Mouse (Mus musculus) myocyte (in vitro differentiated cells): ENCODE measurements around the gene Slc7a6. TPM values are rescaled to one million over a fixed set of nuclear protein-coding genes. Genes with fewer than 3 reads are reported as not detected.

Experiments
- H3K27me3 ChIP-seq: one replicate; pipeline ENCODE4 v1.6.1; 2011; ENCODE audit not compliant: control insufficient read depth, insufficient read depth, insufficient read length
- H3K36me3 ChIP-seq: one replicate; pipeline ENCODE4 v1.6.1; 2011; ENCODE audit not compliant: control insufficient read depth, insufficient read depth
- H3K4me2 ChIP-seq: one replicate; pipeline ENCODE4 v1.6.1; 2011; ENCODE audit warnings: low read depth, control low read depth
- H3K4me3 ChIP-seq: one replicate; pipeline ENCODE4 v1.5.1; 2011; ENCODE audit warnings: mild to moderate bottlenecking, control low read depth, moderate library complexity
- H3K79me2 ChIP-seq: one replicate; pipeline ENCODE4 v1.6.1; 2011; ENCODE audit not compliant: control insufficient read depth, insufficient read depth
- H3ac ChIP-seq: one replicate; pipeline ENCODE4 v1.6.1; 2011; ENCODE audit not compliant: control insufficient read depth, insufficient read length
- CEBPB ChIP-seq: IDR thresholded peaks from 2 replicates; pipeline ENCODE4 v1.6.1; 2011; ENCODE audit warnings: mild to moderate bottlenecking, moderate library complexity; ENCODE audit not compliant: poor library complexity, insufficient read depth, severe bottlenecking
- E2F4 ChIP-seq: IDR thresholded peaks from one replicate; pipeline ENCODE4 v1.6.1; 2011; ENCODE audit warnings: mild to moderate bottlenecking, control low read depth, moderate library complexity; ENCODE audit not compliant: insufficient read depth
- MAX ChIP-seq: IDR thresholded peaks from one replicate; pipeline ENCODE4 v1.6.1; 2011; ENCODE audit warnings: low read depth, mild to moderate bottlenecking, control low read depth
- MYOD1 ChIP-seq, 3 experiments: IDR thresholded peaks; one replicate each; pipeline ENCODE4 v1.6.1; 2011; ENCODE audit warnings: control low read depth in 2 of 3, low read depth in 2 of 3, mild to moderate bottlenecking in 2 of 3, moderate library complexity in 1 of 3; ENCODE audit not compliant: insufficient read length in 2 of 3, control insufficient read depth in 1 of 3
- MYOG ChIP-seq, 3 experiments: IDR thresholded peaks; one replicate each; pipeline ENCODE4 v1.6.1; 2011; ENCODE audit warnings: control low read depth in 2 of 3, low read depth in 2 of 3, mild to moderate bottlenecking in 2 of 3; ENCODE audit not compliant: insufficient read length in 2 of 3, control insufficient read depth in 1 of 3, insufficient read depth in 1 of 3
- POLR2A ChIP-seq: IDR thresholded peaks from one replicate; pipeline ENCODE4 v1.6.1; 2011; ENCODE audit warnings: low read depth, mild to moderate bottlenecking, control low read depth, moderate library complexity; ENCODE audit not compliant: insufficient read length
- POLR2AphosphoS2 ChIP-seq: IDR thresholded peaks from one replicate; pipeline ENCODE4 v1.6.1; 2011; ENCODE audit warnings: low read depth, control low read depth; ENCODE audit not compliant: insufficient read length
- REST ChIP-seq: IDR thresholded peaks from one replicate; pipeline ENCODE4 v1.6.1; 2011; ENCODE audit warnings: mild to moderate bottlenecking, control low read depth, moderate library complexity; ENCODE audit not compliant: insufficient read depth, insufficient read length
- SRF ChIP-seq: IDR thresholded peaks from one replicate; pipeline ENCODE4 v1.6.1; 2011; ENCODE audit warnings: low read depth; ENCODE audit not compliant: control insufficient read depth, insufficient read length
- TCF12 ChIP-seq: IDR thresholded peaks from one replicate; pipeline ENCODE4 v1.6.1; 2011; ENCODE audit warnings: mild to moderate bottlenecking, control low read depth; ENCODE audit not compliant: poor library complexity, insufficient read depth, severe bottlenecking
- TCF3 ChIP-seq: IDR thresholded peaks from one replicate; pipeline ENCODE4 v1.6.1; 2011; ENCODE audit warnings: low read depth, control low read depth; ENCODE audit not compliant: insufficient read length
- USF1 ChIP-seq: IDR thresholded peaks from one replicate; pipeline ENCODE4 v1.6.1; 2011; ENCODE audit warnings: low read depth, mild to moderate bottlenecking, control low read depth, moderate library complexity
- polyA plus RNA-seq: library from polyadenylated mRNA; unstranded; fragments of >200 nt; fragmentation: generic; extraction: Trizol; gene quantifications from one replicate; pipeline ENCODE4 v1.2.1, GENCODE M21; 2012; ENCODE audit warnings: missing spikeins

The Slc7a6 gene
- polyA plus RNA-seq, 1 experiment: 12.8 TPM

DNA sequence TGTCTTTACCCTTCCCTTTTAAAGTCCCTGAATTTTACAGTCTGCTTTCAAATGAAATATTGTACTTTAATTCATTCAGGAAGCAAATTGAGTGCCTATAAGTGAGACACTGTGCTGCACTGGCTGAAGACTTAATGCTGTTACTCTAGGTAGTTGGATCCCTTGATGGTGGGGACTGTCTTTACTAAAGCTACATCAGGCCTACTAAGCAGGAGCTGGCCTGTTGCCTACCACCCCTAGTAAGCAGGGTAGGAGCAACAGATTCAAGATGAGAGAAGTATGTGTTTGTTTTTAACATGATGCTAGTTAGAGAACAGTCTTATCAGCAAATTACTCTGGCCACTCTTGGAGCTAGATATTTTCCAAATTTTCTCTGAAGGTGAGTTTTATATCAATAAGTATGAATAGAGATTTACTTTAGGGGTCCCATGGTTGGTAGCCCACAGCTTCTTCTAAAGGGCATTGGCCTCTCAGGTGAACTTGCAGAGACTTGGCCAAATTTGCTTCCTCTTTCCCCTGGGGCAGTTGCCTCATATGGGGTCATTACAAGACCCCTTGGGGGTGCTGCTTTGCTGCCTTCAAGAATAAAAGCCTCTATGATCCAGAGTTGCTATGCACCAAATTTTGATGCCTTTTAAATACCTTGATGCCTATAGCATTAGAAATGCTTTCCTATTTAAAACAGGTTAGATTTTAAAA lies 39.3 kb upstream of the Slc7a6 start:
- Histone ChIP-seq H3K36me3 (peaks cover 37% of the 10 kb centered on the region), H3K4me2 (no peak overlapping the region), H3K27me3 (no peaks in the 10 kb centered on the region), H3K79me2 (no peaks in the 10 kb centered on the region), H3K4me3 (no peak overlapping the region), H3ac (no peak overlapping the region)
- TF ChIP-seq MYOG (IDR thresholded peaks at IDR 0.05; ENCODE audit: control insufficient read depth in 1 of 3, insufficient read depth in 1 of 3, insufficient read length in 2 of 3, low read depth in 2 of 3) (no peak), TCF3 (no peak), SRF (no peak), TCF12 (no peak), REST (no peak), USF1 (no peak), MYOD1 (IDR thresholded peaks at IDR 0.05; ENCODE audit: control insufficient read depth in 1 of 3, insufficient read length in 2 of 3, low read depth in 2 of 3) (no peak), E2F4 (no peak), POLR2A (no peak), CEBPB (no peak), POLR2AphosphoS2 (no peak), MAX (no peak)

DNA sequence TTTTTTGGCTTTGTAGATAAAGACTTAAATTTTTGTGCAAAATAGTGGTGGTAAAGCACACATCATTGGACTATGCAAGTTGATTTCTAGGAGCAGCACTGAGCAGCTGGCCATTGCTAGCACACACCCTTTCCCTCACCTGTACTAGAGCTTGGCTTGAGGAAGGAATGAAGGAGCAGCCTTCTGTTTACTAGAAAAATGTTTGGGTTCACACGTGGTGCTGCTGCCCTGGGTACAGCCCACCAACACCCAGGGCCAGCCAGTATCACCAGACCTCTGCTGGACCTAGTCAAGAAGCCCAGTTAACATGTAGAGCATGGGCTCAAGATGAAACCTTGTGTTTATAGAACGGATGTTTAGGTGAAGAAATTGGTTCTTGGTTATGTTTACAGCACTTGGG lies 38.7 kb upstream of the Slc7a6 start:
- H3K36me3 ChIP-seq: peaks cover 37% of the 10 kb centered on the region
- H3K4me2 ChIP-seq: no peak overlapping the region
- H3K79me2 ChIP-seq: no peaks in the 10 kb centered on the region
- TF ChIP-seq MYOD1 (IDR thresholded peaks at IDR 0.05; ENCODE audit: control insufficient read depth in 1 of 3, insufficient read length in 2 of 3, low read depth in 2 of 3) (no peak), USF1 (no peak), TCF12 (no peak), TCF3 (no peak), REST (no peak), MAX (no peak)
- H3K4me3 ChIP-seq: no peak overlapping the region
- no peaks in the 10 kb centered on the region for H3K27me3 ChIP-seq
- no peak overlapping the region for H3ac ChIP-seq

DNA sequence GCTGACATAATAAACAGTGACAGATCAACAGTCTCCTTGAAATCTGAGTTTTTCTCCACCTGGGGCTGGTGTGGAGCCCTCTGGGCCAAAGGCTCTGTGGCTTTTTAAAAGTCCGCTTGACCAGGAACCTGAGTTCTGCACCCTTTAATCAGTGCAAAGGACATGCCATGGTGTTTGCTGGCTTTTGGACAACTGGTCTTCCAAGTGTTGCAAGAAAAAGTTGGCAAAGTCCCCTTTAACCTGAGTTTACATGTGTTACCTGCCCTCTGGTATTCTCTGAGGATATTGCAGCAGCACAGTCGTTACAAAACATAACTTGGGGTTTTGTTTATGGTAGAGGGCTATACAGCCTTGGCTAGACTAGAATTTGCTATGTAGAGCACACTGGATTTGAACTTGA lies 38.2 kb upstream of the Slc7a6 start:
- peaks cover 37% of the 10 kb centered on the region for H3K36me3 ChIP-seq
- H3ac ChIP-seq: no peak overlapping the region
- no peak overlapping the region for H3K4me3 ChIP-seq
- no peaks in the 10 kb centered on the region for H3K27me3 ChIP-seq
- H3K79me2 ChIP-seq: no peaks in the 10 kb centered on the region
- TF ChIP-seq REST (no peak), CEBPB (no peak), MYOD1 (IDR thresholded peaks at IDR 0.05; ENCODE audit: control insufficient read depth in 1 of 3, insufficient read length in 2 of 3, low read depth in 2 of 3) (no peak), E2F4 (no peak), MAX (no peak), USF1 (no peak), POLR2A (no peak), MYOG (IDR thresholded peaks at IDR 0.05; ENCODE audit: control insufficient read depth in 1 of 3, insufficient read depth in 1 of 3, insufficient read length in 2 of 3, low read depth in 2 of 3) (no peak), TCF12 (no peak), POLR2AphosphoS2 (no peak), SRF (no peak), TCF3 (no peak)
- no peak overlapping the region for H3K4me2 ChIP-seq

DNA sequence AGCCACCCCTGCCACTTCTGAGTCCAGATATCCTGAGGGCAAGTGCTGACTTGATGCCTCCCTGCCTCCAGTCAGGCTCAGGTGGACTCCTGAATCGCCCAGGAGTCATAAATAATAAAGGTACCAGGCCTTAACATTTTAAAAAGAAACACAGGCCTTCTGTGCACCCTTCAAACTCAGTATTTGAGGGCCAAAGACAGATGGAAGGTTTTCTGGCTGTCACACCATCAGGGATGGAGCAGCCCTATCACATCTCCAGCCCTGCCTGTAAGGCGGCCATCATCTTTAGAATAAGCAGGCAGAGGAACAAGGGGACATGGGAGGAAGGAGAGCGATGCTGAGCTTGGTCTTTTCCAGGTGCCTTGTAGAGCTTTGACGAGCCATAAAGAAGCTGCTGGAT lies 37.6 kb upstream of the Slc7a6 start:
- TF ChIP-seq USF1: no peak
- no peak for TF ChIP-seq POLR2A
- TF ChIP-seq TCF3: no peak
- TF ChIP-seq MYOG (IDR thresholded peaks at IDR 0.05; ENCODE audit: control insufficient read depth in 1 of 3, insufficient read depth in 1 of 3, insufficient read length in 2 of 3, low read depth in 2 of 3): no peak
- no peak for TF ChIP-seq REST
- no peak for TF ChIP-seq MAX
- TF ChIP-seq E2F4: no peak
- no peak for TF ChIP-seq CEBPB
- no peak for TF ChIP-seq MYOD1 (IDR thresholded peaks at IDR 0.05; ENCODE audit: control insufficient read depth in 1 of 3, insufficient read length in 2 of 3, low read depth in 2 of 3)
- TF ChIP-seq POLR2AphosphoS2: no peak
- no peak for TF ChIP-seq SRF
- no peak for TF ChIP-seq TCF12
- Histone ChIP-seq H3ac (no peak overlapping the region), H3K79me2 (no peaks in the 10 kb centered on the region), H3K36me3 (peaks cover 37% of the 10 kb centered on the region), H3K4me3 (no peak overlapping the region), H3K27me3 (no peaks in the 10 kb centered on the region), H3K4me2 (no peak overlapping the region)

DNA sequence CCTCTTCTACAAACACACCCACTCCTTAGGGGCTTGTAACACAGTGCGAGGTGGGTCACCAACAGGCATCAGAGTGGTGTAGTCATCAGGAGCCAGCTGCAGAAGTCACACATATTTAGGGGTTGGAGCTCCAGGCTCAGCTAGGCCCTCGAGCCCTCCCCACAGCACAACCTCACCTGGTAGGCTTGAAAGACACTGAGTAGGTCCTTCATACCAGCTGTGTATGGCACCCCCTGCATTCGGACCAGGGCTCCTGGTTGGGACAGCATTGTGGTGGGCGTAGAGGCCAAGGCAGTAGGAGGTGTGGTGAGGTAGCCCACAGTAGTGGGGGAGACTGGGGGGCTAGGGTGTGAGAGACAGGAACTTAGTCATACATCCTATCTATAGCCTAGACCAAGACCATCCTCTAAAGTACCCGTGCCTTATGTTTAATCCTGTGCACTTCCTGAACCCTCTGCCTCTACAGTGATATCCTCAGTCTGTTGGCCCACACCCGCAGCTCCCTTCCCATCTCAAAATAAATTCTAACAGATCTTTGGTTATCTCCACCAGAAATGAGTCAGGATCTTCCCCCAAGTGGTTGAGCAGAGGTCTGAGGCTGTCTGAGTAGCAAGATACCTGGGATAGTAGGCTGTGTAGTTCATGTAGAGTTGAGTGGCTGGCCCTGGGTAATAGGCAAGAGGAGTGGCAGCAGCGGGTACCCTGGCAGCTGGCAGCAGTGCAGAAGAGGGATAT lies 37.0 kb upstream of the Slc7a6 start:
- Histone ChIP-seq H3K4me2 (no peak overlapping the region), H3K79me2 (no peaks in the 10 kb centered on the region), H3K27me3 (no peaks in the 10 kb centered on the region), H3K4me3 (no peak overlapping the region), H3ac (no peak overlapping the region), H3K36me3 (peaks cover 34% of the 10 kb centered on the region)
- TF ChIP-seq TCF3 (no peak), SRF (no peak), MYOG (IDR thresholded peaks at IDR 0.05; ENCODE audit: control insufficient read depth in 1 of 3, insufficient read depth in 1 of 3, insufficient read length in 2 of 3, low read depth in 2 of 3) (no peak), MAX (no peak), MYOD1 (IDR thresholded peaks at IDR 0.05; ENCODE audit: control insufficient read depth in 1 of 3, insufficient read length in 2 of 3, low read depth in 2 of 3) (no peak), REST (no peak), TCF12 (no peak), CEBPB (no peak), E2F4 (no peak), USF1 (no peak), POLR2A (no peak), POLR2AphosphoS2 (no peak)
